Mouse (Mus musculus): ENCODE data around the gene Gnai3. TPM values are rescaled to one million over a fixed set of nuclear protein-coding genes. Genes with fewer than 3 reads are reported as not detected.

Gene Gnai3
- polyA plus RNA-seq, 1 experiment = 35.7 TPM

GRCm38 (mm10) chr3:108098316-108098715 lies 47.6 kb downstream of the Gnai3 start:
- TF ChIP-seq POLR2A (IDR thresholded peaks at IDR 0.05; ENCODE audit: control insufficient read depth, extremely low read depth, insufficient read depth, low read length, poor library complexity) (no peak), CTCF (IDR thresholded peaks at IDR 0.05; ENCODE audit: borderline replicate concordance, control insufficient read depth, extremely low read depth, insufficient read depth, low read length, poor library complexity) (no peak)
- DNase-seq = no peak
- Histone ChIP-seq H3K4me1 (replicated peaks; ENCODE audit: control insufficient read depth, insufficient read depth, low read length) (no peaks in the 10 kb centered on the region), H3K27me3 (ENCODE audit: control insufficient read depth, insufficient read depth, low read length) (no peaks in the 10 kb centered on the region), H3K36me3 (ENCODE audit: control insufficient read depth, insufficient read depth, low read length) (no peaks in the 10 kb centered on the region), H3K27ac (ENCODE audit: control insufficient read depth, insufficient read depth, low read length) (no peak overlapping the region), H3K4me3 (ENCODE audit: control insufficient read depth, insufficient read depth, low read length) (no peak overlapping the region)
- WGBS = 96% methylated on average over 6 of the region's 6 CpGs

- 95% methylated on average over 8 of the region's 8 CpGs for WGBS
- Histone ChIP-seq H3K27me3 (ENCODE audit: control insufficient read depth, insufficient read depth, low read length) (no peaks in the 10 kb centered on the region), H3K4me1 (replicated peaks; ENCODE audit: control insufficient read depth, insufficient read depth, low read length) (no peaks in the 10 kb centered on the region), H3K4me3 (ENCODE audit: control insufficient read depth, insufficient read depth, low read length) (no peak overlapping the region), H3K27ac (ENCODE audit: control insufficient read depth, insufficient read depth, low read length) (no peak overlapping the region), H3K36me3 (ENCODE audit: control insufficient read depth, insufficient read depth, low read length) (no peaks in the 10 kb centered on the region)
- DNase-seq = no peak
- no peak for TF ChIP-seq POLR2A (IDR thresholded peaks at IDR 0.05; ENCODE audit: control insufficient read depth, extremely low read depth, insufficient read depth, low read length, poor library complexity)
- no peak for TF ChIP-seq CTCF (IDR thresholded peaks at IDR 0.05; ENCODE audit: borderline replicate concordance, control insufficient read depth, extremely low read depth, insufficient read depth, low read length, poor library complexity)
Measured at GRCm38 (mm10) chr3:108097656-108098055, 48.3 kb downstream of the Gnai3 start.

DNA sequence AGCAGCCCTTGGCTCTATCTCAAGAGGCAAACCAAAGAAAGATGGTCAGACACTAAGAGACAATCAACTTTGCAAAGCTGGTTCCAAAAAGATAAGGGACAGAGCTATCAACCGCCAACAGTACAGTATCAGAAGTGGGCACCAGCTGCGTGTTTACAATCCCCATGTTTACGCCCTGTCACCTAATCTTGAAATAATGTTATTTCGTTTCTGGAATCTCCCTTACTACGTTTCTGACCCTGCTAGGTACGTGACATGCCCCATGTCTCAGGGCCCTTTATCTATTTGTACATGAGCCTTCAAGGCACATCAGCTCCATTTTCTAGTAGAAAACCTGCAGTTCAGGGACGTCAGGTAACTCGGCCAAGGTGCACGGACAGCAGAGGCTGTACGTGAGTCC lies 49.2 kb downstream of the Gnai3 start:
- Histone ChIP-seq H3K36me3 (ENCODE audit: control insufficient read depth, insufficient read depth, low read length) (no peaks in the 10 kb centered on the region), H3K4me1 (replicated peaks; ENCODE audit: control insufficient read depth, insufficient read depth, low read length) (no peaks in the 10 kb centered on the region), H3K27ac (ENCODE audit: control insufficient read depth, insufficient read depth, low read length) (no peak overlapping the region), H3K4me3 (ENCODE audit: control insufficient read depth, insufficient read depth, low read length) (no peak overlapping the region), H3K27me3 (ENCODE audit: control insufficient read depth, insufficient read depth, low read length) (no peaks in the 10 kb centered on the region)
- TF ChIP-seq CTCF (IDR thresholded peaks at IDR 0.05; ENCODE audit: borderline replicate concordance, control insufficient read depth, extremely low read depth, insufficient read depth, low read length, poor library complexity) (no peak), POLR2A (IDR thresholded peaks at IDR 0.05; ENCODE audit: control insufficient read depth, extremely low read depth, insufficient read depth, low read length, poor library complexity) (no peak)
- 94% methylated on average over 10 of the region's 10 CpGs for WGBS
- no peak for DNase-seq

GRCm38 (mm10) chr3:108096226-108096625 lies 49.7 kb downstream of the Gnai3 start:
- DNase-seq = no peak
- no peak for TF ChIP-seq CTCF (IDR thresholded peaks at IDR 0.05; ENCODE audit: borderline replicate concordance, control insufficient read depth, extremely low read depth, insufficient read depth, low read length, poor library complexity)
- WGBS = 46% methylated on average over 8 of the region's 8 CpGs
- H3K36me3 ChIP-seq (ENCODE audit: control insufficient read depth, insufficient read depth, low read length) = no peaks in the 10 kb centered on the region
- no peak overlapping the region for H3K4me3 ChIP-seq (ENCODE audit: control insufficient read depth, insufficient read depth, low read length)
- H3K4me1 ChIP-seq (replicated peaks; ENCODE audit: control insufficient read depth, insufficient read depth, low read length) = no peaks in the 10 kb centered on the region
- H3K27me3 ChIP-seq (ENCODE audit: control insufficient read depth, insufficient read depth, low read length) = no peaks in the 10 kb centered on the region
- H3K27ac ChIP-seq (ENCODE audit: control insufficient read depth, insufficient read depth, low read length) = no peak overlapping the region

GRCm38 (mm10) chr3:108094976-108095760 lies 50.8 kb downstream of the Gnai3 start:
- H3K36me3 ChIP-seq (ENCODE audit: control insufficient read depth, insufficient read depth, low read length) = no peaks in the 10 kb centered on the region
- WGBS = 97% methylated on average over 12 of the region's 12 CpGs
- no peak overlapping the region for H3K27ac ChIP-seq (ENCODE audit: control insufficient read depth, insufficient read depth, low read length)
- no peak overlapping the region for H3K4me3 ChIP-seq (ENCODE audit: control insufficient read depth, insufficient read depth, low read length)
- no peak for TF ChIP-seq POLR2A (IDR thresholded peaks at IDR 0.05; ENCODE audit: control insufficient read depth, extremely low read depth, insufficient read depth, low read length, poor library complexity)
- no peak for TF ChIP-seq CTCF (IDR thresholded peaks at IDR 0.05; ENCODE audit: borderline replicate concordance, control insufficient read depth, extremely low read depth, insufficient read depth, low read length, poor library complexity)
- H3K27me3 ChIP-seq (ENCODE audit: control insufficient read depth, insufficient read depth, low read length) = no peaks in the 10 kb centered on the region
- no peaks in the 10 kb centered on the region for H3K4me1 ChIP-seq (replicated peaks; ENCODE audit: control insufficient read depth, insufficient read depth, low read length)
- no peak for DNase-seq

GRCm38 (mm10) chr3:108094146-108094545 lies 51.8 kb downstream of the Gnai3 start:
- TF ChIP-seq POLR2A (IDR thresholded peaks at IDR 0.05; ENCODE audit: control insufficient read depth, extremely low read depth, insufficient read depth, low read length, poor library complexity) (no peak), CTCF (IDR thresholded peaks at IDR 0.05; ENCODE audit: borderline replicate concordance, control insufficient read depth, extremely low read depth, insufficient read depth, low read length, poor library complexity) (no peak)
- Histone ChIP-seq H3K27me3 (ENCODE audit: control insufficient read depth, insufficient read depth, low read length) (no peaks in the 10 kb centered on the region), H3K4me1 (replicated peaks; ENCODE audit: control insufficient read depth, insufficient read depth, low read length) (no peaks in the 10 kb centered on the region), H3K36me3 (ENCODE audit: control insufficient read depth, insufficient read depth, low read length) (no peaks in the 10 kb centered on the region), H3K4me3 (ENCODE audit: control insufficient read depth, insufficient read depth, low read length) (no peak overlapping the region), H3K27ac (ENCODE audit: control insufficient read depth, insufficient read depth, low read length) (no peak overlapping the region)
- 84% methylated on average over 1 of the region's 1 CpGs for WGBS
- no peak for DNase-seq

GRCm38 (mm10) chr3:108093306-108093705 lies 52.6 kb downstream of the Gnai3 start:
- H3K4me3 ChIP-seq (ENCODE audit: control insufficient read depth, insufficient read depth, low read length) = no peak overlapping the region
- H3K4me1 ChIP-seq (replicated peaks; ENCODE audit: control insufficient read depth, insufficient read depth, low read length) = no peaks in the 10 kb centered on the region
- 74% methylated on average over 6 of the region's 6 CpGs for WGBS
- H3K36me3 ChIP-seq (ENCODE audit: control insufficient read depth, insufficient read depth, low read length) = no peaks in the 10 kb centered on the region
- TF ChIP-seq CTCF (IDR thresholded peaks at IDR 0.05; ENCODE audit: borderline replicate concordance, control insufficient read depth, extremely low read depth, insufficient read depth, low read length, poor library complexity) (no peak), POLR2A (IDR thresholded peaks at IDR 0.05; ENCODE audit: control insufficient read depth, extremely low read depth, insufficient read depth, low read length, poor library complexity) (no peak)
- DNase-seq = no peak
- H3K27ac ChIP-seq (ENCODE audit: control insufficient read depth, insufficient read depth, low read length) = no peak overlapping the region
- no peaks in the 10 kb centered on the region for H3K27me3 ChIP-seq (ENCODE audit: control insufficient read depth, insufficient read depth, low read length)
